Mouse (Mus musculus) 416B (cell line): ENCODE results near the gene Dynlrb2.

Experiments
- DNase-seq: peaks from one replicate; pipeline ENCODE4 v3.0.0; 2011; ENCODE audit warnings: low read depth

The Dynlrb2 gene

GRCm38 (mm10) chr8:116504477-116505120, at the start of gene Dynlrb2:
TSS of gene Dynlrb2 (plus strand) at chr8:116504974.
- DNase-seq = no peak

- no peak for DNase-seq
These were observed 46.2 kb upstream of the Dynlrb2 start for GRCm38 (mm10) chr8:116458569-116458968.

GRCm38 (mm10) chr8:116461472-116461871, 43.3 kb upstream of the Dynlrb2 start:
- DNase-seq = no peak

GRCm38 (mm10) chr8:116466586-116466985, 38.2 kb upstream of the Dynlrb2 start:
- no peak for DNase-seq

GRCm38 (mm10) chr8:116467027-116467426, 37.7 kb upstream of the Dynlrb2 start:
- no peak for DNase-seq

- peak; percentile 11 for DNase-seq
These were observed 26.8 kb upstream of the Dynlrb2 start for GRCm38 (mm10) chr8:116477941-116478340.

- DNase-seq = peak; percentile 8
These were observed 26.1 kb upstream of the Dynlrb2 start for GRCm38 (mm10) chr8:116478681-116479080.

GRCm38 (mm10) chr8:116480894-116481293, 23.9 kb upstream of the Dynlrb2 start:
- peak; percentile 50 for DNase-seq

- no peak for DNase-seq
These were observed 22.0 kb upstream of the Dynlrb2 start for GRCm38 (mm10) chr8:116482738-116483137.

- DNase-seq = peak; percentile 45
These were observed 20.7 kb upstream of the Dynlrb2 start for GRCm38 (mm10) chr8:116484087-116484486.

- no peak for DNase-seq
These were observed 16.2 kb upstream of the Dynlrb2 start for GRCm38 (mm10) chr8:116488546-116488945.

- no peak for DNase-seq
These were observed 4.5 kb upstream of the Dynlrb2 start for GRCm38 (mm10) chr8:116500057-116500809.

- DNase-seq = no peak
These were observed 3.9 kb downstream of the Dynlrb2 start for GRCm38 (mm10) chr8:116508721-116509120.

GRCm38 (mm10) chr8:116509247-116509646, 4.5 kb downstream of the Dynlrb2 start:
- no peak for DNase-seq

GRCm38 (mm10) chr8:116519676-116520075, 14.9 kb downstream of the Dynlrb2 start:
- DNase-seq = no peak

GRCm38 (mm10) chr8:116521208-116521607, 16.4 kb downstream of the Dynlrb2 start:
- DNase-seq = no peak

- no peak for DNase-seq
These were observed 16.9 kb downstream of the Dynlrb2 start for GRCm38 (mm10) chr8:116521641-116522040.

GRCm38 (mm10) chr8:116522104-116522767, 17.5 kb downstream of the Dynlrb2 start:
- no peak for DNase-seq

GRCm38 (mm10) chr8:116524915-116525314, 20.1 kb downstream of the Dynlrb2 start:
- no peak for DNase-seq

GRCm38 (mm10) chr8:116528736-116529135, 24.0 kb downstream of the Dynlrb2 start:
- no peak for DNase-seq

GRCm38 (mm10) chr8:116533081-116533480, 28.3 kb downstream of the Dynlrb2 start:
- DNase-seq = no peak

- no peak for DNase-seq
These were observed 32.0 kb downstream of the Dynlrb2 start for GRCm38 (mm10) chr8:116536786-116537185.

- DNase-seq = no peak
These were observed 34.0 kb downstream of the Dynlrb2 start for GRCm38 (mm10) chr8:116538763-116539162.
